Mouse (Mus musculus) liver, embryonic 11.5 days (tissue): Measurements from ENCODE around the gene Ckap2. TPM values are rescaled to one million over a fixed set of nuclear protein-coding genes. Genes with fewer than 3 reads are reported as not detected.
"Not testable (repeated sequence)": the region's sequence is repeated elsewhere in the genome, so short reads cannot be mapped to it uniquely, and the experiment has no call there.

Experiments used
- ATAC-seq: fragments of 200-750 bp; cut with Nextera tagmentation; replicated peaks from 2 replicates; pipeline ENCODE4 v1.8.0; 2017; ENCODE audit warnings: moderate number of reproducible peaks, mild to moderate bottlenecking, moderate TSS enrichment, moderate library complexity; ENCODE audit not compliant: low FRiP score
- DNase-seq: peaks from one replicate; pipeline ENCODE4 v3.0.0-alpha.2; 2017; ENCODE audit warnings: low spot score
- H3K27ac ChIP-seq: fragments of 300-500 bp; sonication (generic); 2 replicates; pipeline ENCODE4 v1.5.1; 2014; ENCODE audit warnings: mild to moderate bottlenecking, low read depth, low read length, control low read depth
- H3K27me3 ChIP-seq: fragments of 300-500 bp; sonication (generic); replicated peaks from 2 replicates; pipeline ENCODE4 v1.6.1; 2014; ENCODE audit warnings: low read length, mixed read lengths; ENCODE audit not compliant: control insufficient read depth, insufficient read depth
- H3K36me3 ChIP-seq: fragments of 300-500 bp; sonication (generic); 2 replicates; pipeline ENCODE4 v1.6.1; 2014; ENCODE audit warnings: mild to moderate bottlenecking, low read length, moderate library complexity, mixed read lengths; ENCODE audit not compliant: control insufficient read depth, insufficient read depth
- H3K4me1 ChIP-seq: fragments of 300-500 bp; sonication (generic); replicated peaks from 2 replicates; pipeline ENCODE4 v1.6.1; 2014; ENCODE audit warnings: low read length, mixed read lengths; ENCODE audit not compliant: control insufficient read depth, insufficient read depth
- H3K4me2 ChIP-seq: fragments of 300-500 bp; sonication (generic); 2 replicates; pipeline ENCODE4 v1.6.1; 2014; ENCODE audit warnings: mild to moderate bottlenecking, control low read depth, moderate library complexity
- H3K4me3 ChIP-seq: fragments of 300-500 bp; sonication (generic); 2 replicates; pipeline ENCODE4 v1.5.1; 2014; ENCODE audit warnings: low read depth, low read length, control low read depth
- H3K9ac ChIP-seq: fragments of 300-500 bp; sonication (generic); 2 replicates; pipeline ENCODE4 v1.6.1; 2014; ENCODE audit warnings: low read depth, low read length, control low read depth
- H3K9me3 ChIP-seq: fragments of 300-500 bp; sonication (generic); 2 replicates; pipeline ENCODE4 v1.6.1; 2016; ENCODE audit warnings: low read length, inconsistent platforms, mixed read lengths; ENCODE audit not compliant: control insufficient read depth
- WGBS: fragments of 180-500 bp; shearing (Covaris S2); extraction: QIAGEN DNeasy Blood & Tissue Kit; methylation state at CpG from one replicate; pipeline ENCODE4 v1.1.7; 2014; 5-methylcytosine and 5-hydroxymethylcytosine counted together
- polyA plus RNA-seq: library from polyadenylated mRNA; unstranded; fragments of >200 nt; fragmentation: Nextera tagmentation; extraction: Ambion mirVana; gene quantifications from 2 replicates; pipeline ENCODE4 v1.2.1, GENCODE M21; 2014

Gene Ckap2
- polyA plus RNA-seq, 1 experiment from 2014 or later: 42.8 TPM

DNA sequence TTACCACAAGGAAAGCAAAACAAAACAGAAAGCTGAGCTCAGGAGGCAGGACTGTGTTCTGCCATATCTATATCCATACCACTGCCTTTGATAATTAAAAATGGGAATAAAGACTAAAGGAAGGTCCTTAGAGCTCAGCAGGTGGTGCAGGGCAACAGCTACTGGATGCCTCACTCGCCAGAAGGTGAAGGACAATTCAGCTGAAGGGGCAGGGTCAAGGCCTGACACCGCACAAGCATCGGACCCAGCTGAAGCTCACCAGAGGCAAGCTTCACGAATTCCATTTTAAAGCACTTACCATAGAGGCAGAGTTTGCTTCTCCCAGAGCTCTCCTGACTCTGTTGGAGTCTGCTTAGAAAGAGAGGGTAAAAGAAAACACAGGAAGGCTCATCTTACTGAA lies 43.0 kb downstream of the Ckap2 start:
- H3K27me3 ChIP-seq: no peaks in the 10 kb centered on the region
- WGBS: 80% methylated on average over 4 of the region's 4 CpGs
- H3K9me3 ChIP-seq: no peaks in the 10 kb centered on the region
- no peaks in the 10 kb centered on the region for H3K36me3 ChIP-seq
- H3K4me3 ChIP-seq: no peak overlapping the region
- no peak overlapping the region for H3K4me2 ChIP-seq
- peaks cover 2% of the 10 kb centered on the region; the same call in 1 of the 2 replicates for H3K4me1 ChIP-seq
- H3K9ac ChIP-seq: no peak overlapping the region
- no peak overlapping the region for H3K27ac ChIP-seq
- DNase-seq: no peak
- ATAC-seq: no peak

DNA sequence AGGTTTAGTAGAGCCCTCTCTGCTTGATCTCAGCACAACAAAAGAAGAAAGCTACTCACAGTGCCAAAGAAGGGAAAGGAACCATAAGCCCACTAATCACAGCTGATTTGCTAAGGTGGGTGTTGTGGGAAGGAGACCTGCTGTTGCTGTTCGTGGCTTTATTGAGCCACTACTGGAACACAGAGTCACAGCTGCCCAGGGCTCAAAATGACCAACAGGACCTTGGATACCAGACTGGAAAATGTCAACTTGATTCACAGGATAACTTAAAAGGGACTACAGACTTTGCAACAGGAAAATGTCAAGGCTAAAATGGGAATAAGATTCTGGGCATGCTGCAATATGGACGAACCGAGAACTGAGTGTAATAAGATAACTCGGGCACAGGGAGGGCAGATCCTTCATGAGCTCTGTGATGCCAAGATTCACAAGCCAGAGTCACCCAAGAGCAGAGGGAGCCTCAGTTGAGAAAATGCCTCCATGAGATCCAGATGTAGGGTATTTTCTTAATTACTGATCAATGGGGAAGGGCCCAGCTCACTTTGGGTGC lies 43.7 kb downstream of the Ckap2 start:
- no peaks in the 10 kb centered on the region for H3K9me3 ChIP-seq
- no peak overlapping the region for H3K27ac ChIP-seq
- ATAC-seq (no peak), DNase-seq (no peak)
- H3K4me1 ChIP-seq: peaks cover 2% of the 10 kb centered on the region; the same call in 1 of the 2 replicates
- H3K27me3 ChIP-seq: no peaks in the 10 kb centered on the region
- WGBS: 84% methylated on average over 4 of the region's 4 CpGs
- H3K9ac ChIP-seq: no peak overlapping the region
- no peak overlapping the region for H3K4me2 ChIP-seq
- no peaks in the 10 kb centered on the region for H3K36me3 ChIP-seq
- H3K4me3 ChIP-seq: no peak overlapping the region

DNA sequence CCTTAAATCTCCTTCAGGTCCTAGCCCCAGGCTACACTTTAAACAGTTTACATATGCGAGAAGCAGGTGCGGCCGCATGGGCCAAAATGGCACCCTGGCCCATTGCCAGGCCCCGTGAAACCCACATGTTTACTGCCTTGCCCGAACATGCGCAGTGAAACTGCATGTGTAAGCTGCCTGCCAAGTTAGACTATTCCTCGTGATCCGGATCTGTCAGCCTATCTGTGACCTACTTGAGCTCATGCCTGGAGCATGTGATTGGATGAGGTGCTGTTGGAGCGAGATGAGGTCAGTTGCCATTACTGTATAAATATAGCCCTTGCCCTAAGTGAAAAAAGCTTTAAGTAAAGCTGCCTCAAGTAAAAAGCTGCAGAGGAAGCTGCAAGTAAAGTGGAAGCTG lies 49.2 kb downstream of the Ckap2 start:
- ATAC-seq, H3K9me3 ChIP-seq, H3K4me3 ChIP-seq, H3K27me3 ChIP-seq, H3K9ac ChIP-seq, H3K4me2 ChIP-seq, H3K4me1 ChIP-seq, H3K36me3 ChIP-seq, H3K27ac ChIP-seq, DNase-seq: not testable (repeated sequence)
- 91% methylated on average over 9 of the region's 9 CpGs for WGBS

DNA sequence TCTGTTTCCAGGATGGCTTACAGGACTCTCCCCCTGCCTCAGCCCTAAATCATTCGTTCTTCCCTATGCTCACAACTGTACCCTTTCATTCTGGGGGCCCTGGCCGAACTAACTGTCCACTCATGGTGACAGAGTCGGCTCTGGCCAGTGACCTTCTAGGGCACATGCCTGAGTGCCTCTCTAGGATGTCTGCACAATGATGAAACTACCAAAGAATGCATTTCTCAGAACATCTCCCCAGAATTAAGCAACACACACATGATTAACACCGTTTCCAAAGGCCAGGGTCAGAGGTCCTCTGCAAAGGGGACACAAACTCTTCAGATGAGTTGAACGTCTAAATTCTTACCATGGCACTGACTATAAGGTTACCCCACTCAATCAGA lies 50.9 kb downstream of the Ckap2 start:
- 74% methylated on average over 5 of the region's 5 CpGs for WGBS
- no peaks in the 10 kb centered on the region for H3K9me3 ChIP-seq
- H3K9ac ChIP-seq: no peak overlapping the region
- DNase-seq (no peak), ATAC-seq (no peak)
- peak overlapping the region; percentile 73 for H3K27ac ChIP-seq
- no peaks in the 10 kb centered on the region for H3K27me3 ChIP-seq
- peaks cover 8% of the 10 kb centered on the region for H3K4me1 ChIP-seq
- H3K36me3 ChIP-seq: no peaks in the 10 kb centered on the region
- H3K4me3 ChIP-seq: no peak overlapping the region
- H3K4me2 ChIP-seq: peak overlapping the region; percentile 18; the same call in 1 of the 2 replicates

DNA sequence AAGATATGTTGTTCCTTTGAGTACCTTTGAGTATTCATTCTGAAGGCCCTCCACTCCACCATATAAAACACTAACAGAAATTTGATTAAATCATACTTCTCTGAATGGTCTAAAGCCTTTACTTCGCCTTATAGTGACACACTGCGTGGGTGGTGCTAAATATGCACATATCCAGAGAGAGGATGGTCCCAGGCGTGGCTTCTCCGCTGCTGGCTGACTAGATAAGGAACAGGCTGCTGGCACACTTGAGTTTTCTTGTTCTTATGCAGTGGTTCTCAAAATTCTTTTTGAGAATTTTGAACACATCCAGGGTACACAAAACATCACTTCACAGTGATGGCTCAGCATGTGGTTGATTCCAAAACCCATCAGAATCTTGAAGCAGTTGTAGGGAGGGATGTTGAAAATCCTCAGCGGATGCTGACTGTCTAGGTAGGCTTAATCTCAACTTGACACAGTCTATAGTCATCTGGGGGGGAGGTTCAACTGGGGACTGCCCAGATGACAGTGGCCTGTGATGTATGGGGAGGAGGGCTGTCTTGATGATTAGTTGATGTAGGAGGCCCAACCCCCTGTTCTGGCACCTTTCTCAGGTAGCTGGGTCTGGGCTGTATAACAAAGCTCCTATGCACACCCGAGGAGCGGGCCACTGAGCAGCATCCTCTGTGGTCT lies 51.4 kb downstream of the Ckap2 start:
- no peak overlapping the region for H3K9ac ChIP-seq
- no peak overlapping the region for H3K4me3 ChIP-seq
- ATAC-seq (peak; percentile 99), DNase-seq (no peak)
- peak overlapping the region; percentile 73 for H3K27ac ChIP-seq
- H3K9me3 ChIP-seq: no peaks in the 10 kb centered on the region
- WGBS: 60% methylated on average over 7 of the region's 7 CpGs
- H3K36me3 ChIP-seq: no peaks in the 10 kb centered on the region
- peak overlapping the region; percentile 50 for H3K4me2 ChIP-seq
- no peaks in the 10 kb centered on the region for H3K27me3 ChIP-seq
- H3K4me1 ChIP-seq: peaks cover 8% of the 10 kb centered on the region

DNA sequence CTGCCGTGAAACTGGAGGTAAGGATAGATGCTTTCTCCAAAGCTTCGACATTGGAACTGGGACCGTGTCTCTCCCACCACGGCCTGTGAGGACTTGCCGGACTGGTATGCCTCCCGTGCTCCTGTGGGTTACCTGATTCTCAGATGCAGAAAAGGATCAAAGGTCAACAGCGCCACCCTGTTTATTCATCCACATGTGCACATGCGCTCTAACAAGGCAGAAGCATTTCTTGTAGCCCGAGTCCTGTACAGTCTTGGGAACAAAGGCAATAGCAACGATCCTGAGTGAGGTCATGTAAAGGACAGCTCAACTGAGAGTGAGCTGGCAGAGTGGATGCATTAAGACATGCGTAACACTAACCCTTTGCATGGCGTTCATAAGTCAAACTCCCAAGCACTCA lies 53.6 kb downstream of the Ckap2 start:
- WGBS: 88% methylated on average over 12 of the region's 12 CpGs

DNA sequence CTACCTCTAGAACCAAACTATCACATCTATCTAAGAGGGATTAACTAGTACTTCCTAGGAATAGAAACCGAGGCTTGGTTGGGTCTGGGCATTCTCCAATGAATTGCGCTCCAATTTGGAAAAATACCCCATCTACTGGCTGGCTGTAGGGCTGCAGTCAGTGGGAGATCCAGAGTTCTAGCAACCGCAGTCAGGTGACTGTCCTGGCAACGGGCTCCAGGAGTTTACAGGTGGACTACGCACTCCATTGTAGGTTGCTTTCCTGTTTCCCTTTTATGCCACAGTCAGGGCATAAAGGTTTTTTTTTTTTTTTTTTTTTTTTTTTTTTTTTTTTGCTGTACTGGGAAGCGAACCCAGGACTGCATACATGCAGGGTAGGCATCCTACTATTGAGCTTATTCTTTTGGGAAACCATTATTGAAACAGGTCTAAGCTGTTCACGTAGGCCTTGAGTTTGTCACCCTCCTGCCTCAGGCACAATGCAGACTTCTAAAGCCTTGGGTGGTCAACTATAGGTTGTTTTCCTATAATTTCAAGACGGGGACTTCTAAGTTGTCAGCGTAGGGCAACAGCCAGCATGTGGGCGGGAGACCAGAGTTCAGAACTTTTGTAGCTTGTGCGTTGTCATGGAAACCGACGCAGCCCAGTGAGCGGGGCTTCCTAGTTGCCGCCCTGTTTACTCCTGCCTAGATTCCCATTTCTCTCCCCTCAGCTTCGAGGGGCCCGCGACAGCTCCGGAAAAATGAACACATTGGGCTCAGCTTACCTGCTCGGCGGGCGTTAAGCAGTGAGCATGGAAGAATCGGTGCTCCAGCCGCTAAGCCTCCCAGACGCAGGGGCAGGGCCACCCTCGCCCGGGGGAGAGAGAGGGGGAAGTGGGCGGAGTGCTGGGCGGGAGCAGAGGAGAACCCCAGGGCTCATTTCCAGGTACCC lies 61.1 kb downstream of the Ckap2 start, which contains the start of gene Nek5:
Nek5 (minus strand) TSS at position 834 of the 933 bp plus-strand sequence.
- peak within 1 kb of the TSS; percentile 89 for H3K4me2 ChIP-seq
- H3K9ac ChIP-seq: no peak within 1 kb of the TSS
- peak; percentile 65 for DNase-seq
- H3K9me3 ChIP-seq: no peaks in the 10 kb centered on the region
- no peaks in the 10 kb centered on the region for H3K36me3 ChIP-seq
- no peak within 1 kb of the TSS for H3K27ac ChIP-seq
- 2% methylated on average over 29 of the region's 29 CpGs for WGBS
- H3K27me3 ChIP-seq: no peaks in the 10 kb centered on the region
- H3K4me3 ChIP-seq: peak within 1 kb of the TSS; percentile 58
- no peaks in the 10 kb centered on the region for H3K4me1 ChIP-seq
- ATAC-seq: peak; percentile 70

More for the DNA sequence above, 53.6 kb downstream of the Ckap2 start:
- H3K27me3 ChIP-seq: no peaks in the 10 kb centered on the region
- no peak overlapping the region for H3K9ac ChIP-seq
- ATAC-seq (no peak), DNase-seq (no peak)
- no peak overlapping the region for H3K4me2 ChIP-seq
- peaks cover 8% of the 10 kb centered on the region for H3K4me1 ChIP-seq
- H3K4me3 ChIP-seq: no peak overlapping the region
- no peaks in the 10 kb centered on the region for H3K36me3 ChIP-seq
- H3K9me3 ChIP-seq: no peaks in the 10 kb centered on the region
- no peak overlapping the region for H3K27ac ChIP-seq
